Mouse (Mus musculus) kidney, adult 2 months (tissue): Measurements from ENCODE around the gene Satb2.

Source experiments
- CTCF ChIP-seq: fragments of 200-500 bp; conservative IDR thresholded peaks from 2 replicates; pipeline ENCODE4 v1.5.1; 2011; ENCODE audit warnings: low read depth, mild to moderate bottlenecking, control low read depth, low read length, moderate library complexity, mixed read lengths; ENCODE audit not compliant: insufficient read depth, insufficient read length
- POLR2A ChIP-seq: fragments of 200-500 bp; IDR thresholded peaks from one replicate; pipeline ENCODE4 v1.6.1; 2011; ENCODE audit warnings: low read depth, low read length, control low read depth

DNA sequence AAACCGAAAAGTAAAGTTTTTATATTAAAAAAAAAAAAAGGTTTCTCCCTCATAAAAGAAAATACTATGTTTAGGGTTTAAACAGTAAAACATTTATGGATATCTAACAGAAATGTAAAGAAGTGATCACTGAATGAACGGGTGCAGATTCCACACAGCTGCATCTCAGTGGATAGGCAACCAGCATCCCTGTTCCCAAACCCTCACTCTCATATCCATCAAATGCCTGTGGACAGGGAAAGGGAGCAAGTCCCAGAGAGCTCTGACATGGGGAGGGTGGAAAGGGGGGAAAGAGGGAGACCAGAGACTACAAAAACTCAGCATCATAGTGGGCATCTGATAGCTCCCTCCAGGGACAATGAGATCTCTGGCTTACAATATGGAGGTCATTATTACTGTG is 21.6 kb downstream of the Satb2 start:
- no peak for TF ChIP-seq CTCF
- no peak for TF ChIP-seq POLR2A
